Mouse (Mus musculus) frontal cortex, postnatal 10 days (tissue): Measurements from ENCODE around the gene Nup50.

Experiments used
- DNase-seq, 2 experiments: peaks; one replicate each; pipeline ENCODE4 v3.0.0; 2022; ENCODE audit warnings: low spot score in 2 of 2, mixed read lengths in 1 of 2

Gene Nup50

DNA sequence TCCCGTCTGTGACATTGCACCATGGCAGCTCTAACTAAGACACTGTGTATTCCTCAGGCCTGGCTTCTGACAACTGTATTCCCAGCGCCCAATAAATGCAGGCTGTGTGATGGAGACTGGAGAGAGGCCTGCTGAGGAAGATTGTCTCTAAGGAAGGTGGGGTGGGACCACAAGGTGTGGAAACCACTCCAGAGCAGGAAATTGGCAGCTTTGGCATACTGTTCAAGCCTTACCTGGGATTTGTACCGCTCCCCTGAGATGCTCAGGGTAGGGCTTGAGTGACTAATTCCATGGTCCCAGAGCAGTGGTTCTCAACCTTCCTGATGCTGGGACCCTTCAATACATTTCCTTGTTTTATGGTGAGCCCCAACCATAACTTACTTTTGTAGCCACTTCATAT, 65.9 kb downstream of the Nup50 start:
- no peak for DNase-seq

DNA sequence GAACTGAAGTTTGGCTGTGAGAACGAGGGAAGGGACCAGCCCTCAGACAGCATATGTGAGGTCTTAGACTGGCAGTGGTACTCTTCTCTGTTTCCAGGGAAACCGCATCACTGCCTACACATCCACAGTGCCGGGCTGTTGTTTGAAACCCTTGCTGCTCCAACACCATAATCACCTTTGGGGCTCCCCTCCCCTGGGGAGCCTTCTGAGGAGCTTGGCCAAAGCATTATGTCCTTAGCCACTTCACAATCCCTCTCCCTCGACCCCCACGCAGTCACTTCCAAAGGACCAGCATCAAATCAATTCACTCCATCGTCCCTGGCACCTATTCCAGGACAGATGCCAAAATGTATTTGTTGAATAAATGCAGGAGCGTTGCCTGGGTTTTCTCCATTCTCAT, 66.6 kb downstream of the Nup50 start:
- no peak for DNase-seq
